Mouse (Mus musculus) limb, embryonic 15.5 days (tissue): ENCODE results near the gene Ubap2l. TPM values are rescaled to one million over a fixed set of nuclear protein-coding genes. Genes with fewer than 3 reads are reported as not detected.

Source experiments
- ATAC-seq: fragments of 200-750 bp; cut with Nextera tagmentation; 2 replicates; pipeline ENCODE4 v1.8.0; 2017; ENCODE audit warnings: low read depth, moderate TSS enrichment; ENCODE audit not compliant: insufficient number of reproducible peaks, low FRiP score, low TSS enrichment
- H3K27ac ChIP-seq: fragments of 300-500 bp; sonication (generic); 2 replicates; pipeline ENCODE4 v1.5.1; 2015; ENCODE audit warnings: moderate library complexity, mild to moderate bottlenecking, inconsistent platforms
- H3K27me3 ChIP-seq: fragments of 300-500 bp; sonication (generic); 2 replicates; pipeline ENCODE4 v1.6.1; 2015; ENCODE audit warnings: inconsistent platforms
- H3K36me3 ChIP-seq: fragments of 300-500 bp; sonication (generic); 2 replicates; pipeline ENCODE4 v1.6.1; 2015; ENCODE audit warnings: inconsistent platforms
- H3K4me1 ChIP-seq: fragments of 300-500 bp; sonication (generic); 2 replicates; pipeline ENCODE4 v1.6.1; 2015; ENCODE audit warnings: inconsistent platforms
- H3K4me2 ChIP-seq: fragments of 300-500 bp; sonication (generic); 2 replicates; pipeline ENCODE4 v1.6.1; 2015; ENCODE audit warnings: mild to moderate bottlenecking, inconsistent platforms
- H3K4me3 ChIP-seq: fragments of 300-500 bp; sonication (generic); 2 replicates; pipeline ENCODE4 v1.5.1; 2015; ENCODE audit warnings: mild to moderate bottlenecking, inconsistent platforms
- H3K9ac ChIP-seq: fragments of 300-500 bp; sonication (generic); 2 replicates; pipeline ENCODE4 v1.6.1; 2015; ENCODE audit warnings: inconsistent platforms
- H3K9me3 ChIP-seq: fragments of 300-500 bp; sonication (generic); 2 replicates; pipeline ENCODE4 v1.6.1; 2016; ENCODE audit warnings: inconsistent platforms
- WGBS: fragments of 180-500 bp; shearing (Covaris S2); methylation state at CpG from one replicate; pipeline ENCODE4 v1.1.7; 2015; 5-methylcytosine and 5-hydroxymethylcytosine counted together
- polyA plus RNA-seq: library from polyadenylated mRNA; unstranded; fragments of >200 nt; fragmentation: Nextera tagmentation; extraction: Ambion mirVana; gene quantifications from 2 replicates; pipeline ENCODE4 v1.2.1, GENCODE M21; 2015

Ubap2l gene
- 172 and 174 TPM in 2 replicates for polyA plus RNA-seq

DNA sequence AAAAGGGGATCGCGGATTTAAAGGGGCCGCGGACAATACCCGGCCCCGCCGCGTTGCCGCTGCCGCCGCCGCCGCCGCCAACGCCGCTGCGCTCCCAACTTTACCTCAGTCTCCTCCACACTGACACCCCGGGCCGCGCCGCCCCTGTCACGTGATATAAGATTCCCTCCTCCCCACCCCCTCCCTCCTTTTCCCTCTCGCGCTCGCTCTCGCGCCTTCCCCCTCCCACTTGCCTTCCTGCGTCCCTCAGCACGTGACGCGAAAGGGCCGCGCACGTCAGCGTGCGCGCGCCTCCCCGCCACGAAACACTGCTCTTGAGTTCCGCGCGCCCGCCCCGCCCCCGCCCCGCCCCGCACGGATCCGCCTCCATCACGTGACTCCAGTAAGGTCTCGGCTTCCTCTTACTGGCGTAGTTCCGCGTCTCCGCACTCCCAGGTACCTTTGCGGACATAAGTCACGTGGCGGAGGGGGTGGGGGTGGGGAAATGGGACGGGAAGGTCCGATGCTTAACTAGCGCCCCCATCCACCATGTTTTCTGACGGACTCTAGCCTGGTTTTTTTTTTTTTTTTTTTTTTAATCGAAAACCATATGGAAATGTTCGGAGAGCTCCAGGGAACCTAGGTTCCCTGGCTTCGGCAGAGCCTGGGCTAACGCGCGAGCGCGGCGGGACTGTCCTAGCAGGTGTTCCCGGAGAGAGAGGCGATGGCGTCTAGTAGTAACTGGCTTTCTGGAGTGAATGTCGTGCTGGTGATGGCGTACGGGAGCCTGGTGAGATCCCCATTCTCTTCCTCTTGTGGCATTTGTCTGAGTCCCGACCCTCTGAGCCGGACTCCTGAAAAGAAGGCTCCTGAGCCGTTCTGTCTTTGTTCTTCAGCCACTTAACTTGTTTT is at the start of gene Ubap2l:
Gene Ubap2l, minus strand, starts transcription at position 278 of the 891 bp plus-strand sequence.
- ATAC-seq = peak; percentile 94
- Histone ChIP-seq H3K4me2 (peak within 1 kb of the TSS; percentile 55), H3K9ac (peak within 1 kb of the TSS; percentile 93), H3K27me3 (no peaks in the 10 kb centered on the region), H3K9me3 (no peaks in the 10 kb centered on the region), H3K4me3 (peak within 1 kb of the TSS; percentile 81), H3K4me1 (peaks cover 20% of the 10 kb centered on the region), H3K36me3 (peaks cover 28% of the 10 kb centered on the region), H3K27ac (peak within 1 kb of the TSS; percentile 97)
- 0% methylated on average over 77 of the region's 81 CpGs for WGBS

DNA sequence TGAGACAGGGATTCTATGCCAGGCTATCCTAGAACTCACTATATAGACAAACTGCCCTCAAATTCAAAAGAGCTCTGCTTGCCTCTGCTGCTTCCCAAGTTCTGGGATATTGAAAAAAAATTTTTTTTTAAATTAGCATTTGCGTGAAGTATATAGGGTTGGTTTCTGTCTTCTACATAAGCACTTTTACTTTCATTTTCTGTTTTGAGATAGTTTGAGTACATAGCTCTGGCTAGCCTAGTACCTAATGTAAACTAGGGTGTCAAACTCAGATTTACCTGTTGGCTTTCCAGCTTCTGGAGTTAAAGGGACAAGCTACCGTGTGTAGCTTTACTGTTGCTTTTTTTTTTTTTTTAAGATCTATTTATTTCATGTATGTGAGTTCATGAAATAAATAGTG is 49.2 kb upstream of the Ubap2l start:
- 87% methylated on average over 2 of the region's 2 CpGs for WGBS

DNA sequence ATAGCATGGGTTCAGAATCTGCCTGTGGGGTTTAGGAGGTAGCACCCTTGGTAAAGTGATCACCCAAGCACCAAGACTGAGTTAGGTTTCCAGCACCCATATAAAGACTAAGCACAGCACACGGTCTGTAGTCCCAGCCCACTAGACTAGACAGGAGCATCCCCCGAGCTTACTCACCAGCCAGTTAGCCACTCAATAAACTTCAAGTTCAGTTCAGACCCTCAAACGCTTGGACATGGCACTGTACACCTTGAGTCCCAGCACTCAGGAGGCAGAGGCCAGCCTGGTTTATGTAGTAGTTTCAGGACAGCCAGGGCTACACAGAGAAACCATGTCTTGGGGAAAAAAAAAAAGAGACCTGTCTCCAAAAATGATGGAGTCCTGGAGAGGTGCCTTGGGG is 48.6 kb upstream of the Ubap2l start:
- Histone ChIP-seq H3K4me2 (no peak overlapping the region), H3K27ac (no peak overlapping the region), H3K4me3 (no peak overlapping the region), H3K4me1 (no peaks in the 10 kb centered on the region), H3K27me3 (no peaks in the 10 kb centered on the region), H3K9me3 (no peaks in the 10 kb centered on the region), H3K36me3 (peaks cover 34% of the 10 kb centered on the region), H3K9ac (no peak overlapping the region)
- WGBS = 90% methylated on average over 3 of the region's 3 CpGs
- ATAC-seq = no peak

More for the DNA sequence above, 49.2 kb upstream of the Ubap2l start:
- Histone ChIP-seq H3K36me3 (peaks cover 30% of the 10 kb centered on the region), H3K27me3 (no peaks in the 10 kb centered on the region), H3K4me1 (no peaks in the 10 kb centered on the region), H3K9ac (no peak overlapping the region), H3K27ac (no peak overlapping the region), H3K4me3 (no peak overlapping the region), H3K4me2 (no peak overlapping the region), H3K9me3 (no peaks in the 10 kb centered on the region)
- no peak for ATAC-seq

DNA sequence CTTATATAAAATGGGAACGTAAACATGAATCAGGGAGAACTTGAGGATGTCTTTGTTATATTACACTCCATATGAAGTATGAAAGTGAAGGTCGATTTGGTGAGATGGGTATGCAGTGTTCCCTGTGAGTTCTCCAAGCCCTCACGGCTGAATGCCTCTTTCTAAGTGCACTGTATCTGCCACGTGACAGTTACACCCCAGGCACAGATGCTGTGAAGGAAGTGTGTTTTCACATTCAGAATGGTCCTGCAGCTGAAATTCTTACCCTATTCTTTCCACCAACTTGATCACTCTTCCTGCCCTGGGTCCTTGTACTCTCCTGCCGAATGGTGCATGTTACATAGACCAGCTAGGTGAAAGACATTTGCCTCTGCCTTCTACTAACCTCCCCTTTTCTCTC is 45.5 kb upstream of the Ubap2l start:
- peaks cover 62% of the 10 kb centered on the region for H3K36me3 ChIP-seq

DNA sequence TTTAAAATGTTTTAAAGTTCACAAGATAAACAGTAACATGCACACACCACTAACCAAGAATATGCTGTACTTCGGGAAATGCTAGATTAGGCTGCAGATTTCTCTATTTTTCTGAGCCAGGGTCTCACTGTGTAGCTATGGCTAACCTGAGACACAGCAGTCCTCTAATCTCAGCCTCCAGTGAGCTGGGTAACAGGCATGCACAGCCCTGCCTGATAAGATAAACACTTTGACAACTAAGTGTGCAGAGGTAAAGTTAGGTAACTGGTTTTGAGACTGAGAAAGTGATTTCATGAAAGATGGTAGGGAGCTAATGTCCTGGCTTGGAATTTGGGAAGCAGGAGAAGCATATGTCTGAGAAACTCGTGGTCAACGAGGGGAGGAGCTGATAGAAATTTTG is 42.0 kb upstream of the Ubap2l start:
- no peak overlapping the region for H3K4me2 ChIP-seq
- ATAC-seq = no peak
- no peaks in the 10 kb centered on the region for H3K9me3 ChIP-seq
- WGBS = 89% methylated on average over 3 of the region's 3 CpGs
- H3K27me3 ChIP-seq = no peaks in the 10 kb centered on the region
- no peak overlapping the region for H3K9ac ChIP-seq
- H3K36me3 ChIP-seq = peaks cover 81% of the 10 kb centered on the region
- H3K4me1 ChIP-seq = no peaks in the 10 kb centered on the region
- 0 out of 2 replicates have a peak overlapping the region, but pooled peaks have one; percentile 23 for H3K27ac ChIP-seq
- no peak overlapping the region for H3K4me3 ChIP-seq

More for the DNA sequence above, 45.5 kb upstream of the Ubap2l start:
- Histone ChIP-seq H3K4me1 (no peaks in the 10 kb centered on the region), H3K9ac (no peak overlapping the region), H3K27me3 (no peaks in the 10 kb centered on the region), H3K9me3 (no peaks in the 10 kb centered on the region), H3K4me3 (no peak overlapping the region), H3K4me2 (no peak overlapping the region), H3K27ac (no peak overlapping the region)
- WGBS = 87% methylated on average over 5 of the region's 5 CpGs
- ATAC-seq = no peak

DNA sequence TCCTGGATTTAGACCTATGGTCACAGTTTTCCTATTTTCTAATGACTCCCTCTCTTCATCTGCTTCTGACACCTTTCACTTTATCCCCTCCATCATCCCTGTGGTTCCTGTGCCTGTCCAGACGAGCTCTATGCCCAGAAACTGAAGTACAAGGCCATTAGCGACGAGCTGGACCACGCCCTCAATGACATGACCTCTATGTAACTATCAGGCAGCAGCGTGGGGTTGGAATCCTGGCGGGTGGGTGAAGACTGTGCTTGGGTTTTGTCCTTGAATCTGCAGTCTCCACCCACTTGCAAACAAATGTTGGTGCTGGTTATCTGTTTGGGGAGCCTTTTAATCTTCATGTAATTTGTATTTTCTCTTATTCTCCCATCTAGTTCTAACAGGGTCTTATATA is 38.5 kb upstream of the Ubap2l start:
- H3K4me3 ChIP-seq = no peak overlapping the region
- no peak overlapping the region for H3K27ac ChIP-seq
- H3K27me3 ChIP-seq = no peaks in the 10 kb centered on the region
- no peaks in the 10 kb centered on the region for H3K4me1 ChIP-seq
- H3K9ac ChIP-seq = no peak overlapping the region
- no peak for ATAC-seq
- peaks cover 95% of the 10 kb centered on the region for H3K36me3 ChIP-seq
- no peak overlapping the region for H3K4me2 ChIP-seq
- no peaks in the 10 kb centered on the region for H3K9me3 ChIP-seq
- 85% methylated on average over 6 of the region's 6 CpGs for WGBS

DNA sequence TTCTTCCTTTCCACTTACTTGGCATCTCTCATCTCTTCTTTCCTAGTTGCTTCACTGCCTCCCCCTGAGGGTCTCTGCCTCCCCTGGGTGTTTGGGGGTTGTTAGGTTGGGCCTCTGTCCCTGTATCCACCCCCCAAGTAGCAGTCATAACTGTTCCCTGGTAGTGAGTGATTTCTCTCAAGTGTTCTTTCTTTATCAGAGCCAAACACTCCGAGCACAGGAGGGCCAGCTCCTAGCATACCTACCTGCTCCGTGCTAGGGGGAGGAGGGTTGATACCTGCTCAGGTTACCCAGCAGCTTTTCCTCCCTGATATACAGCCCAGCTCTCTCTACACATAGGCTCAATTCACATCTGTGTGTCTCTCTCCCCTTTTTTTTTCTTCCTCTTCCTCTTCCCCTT is 36.2 kb upstream of the Ubap2l start:
- ATAC-seq = no peak
- Histone ChIP-seq H3K4me2 (no peak overlapping the region), H3K9me3 (no peaks in the 10 kb centered on the region), H3K4me1 (peaks cover 18% of the 10 kb centered on the region), H3K9ac (no peak overlapping the region), H3K4me3 (no peak overlapping the region), H3K27ac (no peak overlapping the region), H3K27me3 (no peaks in the 10 kb centered on the region), H3K36me3 (peaks cover 77% of the 10 kb centered on the region)
- WGBS = 96% methylated on average over 2 of the region's 2 CpGs

DNA sequence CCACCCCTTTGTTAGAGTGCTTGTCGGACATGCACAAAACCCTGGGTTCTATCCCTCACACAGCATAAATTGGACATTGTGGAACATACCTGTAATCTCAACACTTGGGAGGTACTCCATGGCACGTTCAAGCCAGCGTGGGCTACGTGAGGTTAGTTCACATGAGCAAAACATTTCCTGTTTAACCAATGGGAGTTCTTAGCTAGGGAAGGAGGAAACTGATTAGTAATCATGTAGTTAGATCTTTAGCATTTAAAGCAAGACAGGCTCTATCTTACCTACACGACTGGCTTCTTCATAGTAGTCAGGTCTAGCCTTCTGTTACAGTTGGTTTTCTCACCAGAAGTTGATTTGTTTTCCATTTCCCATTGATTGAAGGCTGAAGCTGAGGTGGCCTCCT is 33.6 kb upstream of the Ubap2l start:
- no peak for ATAC-seq

DNA sequence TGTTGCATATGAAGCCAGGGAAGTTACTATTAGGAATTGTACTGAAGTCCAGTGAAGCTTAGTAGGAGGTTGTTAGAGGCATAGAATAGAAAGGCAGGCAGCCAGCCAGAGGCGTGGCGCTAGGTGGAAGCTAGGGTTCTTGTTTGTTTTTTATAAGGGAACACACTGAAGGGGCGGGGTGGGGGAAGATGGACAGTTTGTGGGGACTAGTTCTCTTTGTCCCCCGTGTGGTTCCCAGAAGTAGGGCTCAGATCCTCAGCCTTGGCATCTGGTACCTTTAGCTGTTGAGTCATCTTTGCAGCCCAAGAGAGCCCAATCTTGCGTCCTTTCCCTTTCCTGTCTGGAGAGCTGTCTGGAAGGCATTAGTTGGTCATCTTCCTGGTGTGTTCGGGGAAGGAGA is 32.9 kb upstream of the Ubap2l start:
- no peaks in the 10 kb centered on the region for H3K9me3 ChIP-seq
- H3K4me3 ChIP-seq = no peak overlapping the region
- H3K36me3 ChIP-seq = peaks cover 46% of the 10 kb centered on the region
- H3K4me2 ChIP-seq = no peak overlapping the region
- ATAC-seq = no peak
- WGBS = 80% methylated on average over 6 of the region's 6 CpGs
- H3K27me3 ChIP-seq = no peaks in the 10 kb centered on the region
- H3K9ac ChIP-seq = no peak overlapping the region
- H3K27ac ChIP-seq = peak overlapping the region; percentile 22; the same call in 1 of the 2 replicates
- peaks cover 41% of the 10 kb centered on the region for H3K4me1 ChIP-seq

More for the DNA sequence above, 33.6 kb upstream of the Ubap2l start:
- Histone ChIP-seq H3K27me3 (no peaks in the 10 kb centered on the region), H3K4me3 (no peak overlapping the region), H3K9me3 (no peaks in the 10 kb centered on the region), H3K36me3 (peaks cover 54% of the 10 kb centered on the region), H3K27ac (no peak overlapping the region), H3K4me2 (no peak overlapping the region), H3K4me1 (peaks cover 40% of the 10 kb centered on the region), H3K9ac (no peak overlapping the region)
- WGBS = 87% methylated on average over 5 of the region's 5 CpGs

DNA sequence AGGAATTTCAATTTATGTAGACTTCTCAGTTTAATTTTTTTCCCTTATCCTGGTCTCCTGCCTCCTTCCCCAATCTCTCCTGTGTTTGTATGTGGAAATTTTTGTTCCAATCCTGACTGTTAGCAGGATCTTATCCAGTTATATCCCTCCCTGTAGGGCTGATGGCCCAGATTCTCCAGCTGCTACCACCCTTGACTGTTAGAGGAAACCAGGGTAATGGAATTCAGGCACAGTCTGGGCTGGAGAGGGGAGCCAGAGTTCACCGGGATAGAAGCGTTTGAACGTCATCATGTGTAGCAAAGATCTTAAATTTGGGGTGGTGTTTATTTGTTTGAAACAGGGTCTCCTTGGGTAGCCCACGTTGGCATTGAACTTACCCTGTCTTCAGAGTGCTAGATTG is 32.4 kb upstream of the Ubap2l start:
- peaks cover 41% of the 10 kb centered on the region for H3K36me3 ChIP-seq
- peak overlapping the region; percentile 22; the same call in 1 of the 2 replicates for H3K27ac ChIP-seq
- no peaks in the 10 kb centered on the region for H3K27me3 ChIP-seq
- H3K4me2 ChIP-seq = no peak overlapping the region
- 59% methylated on average over 4 of the region's 4 CpGs for WGBS
- no peaks in the 10 kb centered on the region for H3K9me3 ChIP-seq
- H3K4me3 ChIP-seq = no peak overlapping the region
- H3K4me1 ChIP-seq = peaks cover 41% of the 10 kb centered on the region
- no peak; the same call in 1 of the 2 replicates for ATAC-seq
- no peak overlapping the region for H3K9ac ChIP-seq

DNA sequence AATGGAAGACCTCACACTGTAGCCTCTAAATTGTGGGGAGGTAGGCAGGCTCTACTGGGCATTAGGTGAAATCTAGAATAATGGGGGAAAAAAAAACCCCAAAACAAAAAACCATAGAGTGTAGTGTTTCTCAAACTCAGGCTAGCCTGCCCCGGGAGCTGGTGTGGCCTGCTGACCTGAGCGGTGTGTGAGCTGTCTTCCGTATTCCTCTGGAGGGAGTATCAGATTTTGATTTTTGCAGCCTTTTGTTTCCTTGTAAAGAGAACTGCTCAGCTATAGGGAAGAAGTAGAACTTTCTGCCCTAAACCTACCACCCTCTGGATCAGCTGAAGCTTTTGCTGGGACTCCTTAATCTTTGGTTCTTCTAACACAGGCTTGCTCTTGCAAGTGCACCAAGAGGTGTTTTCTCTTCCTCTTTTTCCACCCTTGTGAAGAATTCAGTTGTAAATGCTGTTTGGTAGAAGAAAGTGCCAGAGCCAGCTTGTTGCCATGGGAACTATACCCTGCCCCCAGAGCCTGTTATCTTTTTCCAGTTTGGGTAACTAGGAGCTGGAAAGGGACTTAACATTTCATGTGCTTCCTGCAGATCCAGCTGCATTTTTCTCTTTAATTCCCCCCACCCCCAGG is 31.4 kb upstream of the Ubap2l start:
- H3K9ac ChIP-seq = no peak overlapping the region
- ATAC-seq = no peak
- peaks cover 31% of the 10 kb centered on the region for H3K36me3 ChIP-seq
- H3K27me3 ChIP-seq = no peaks in the 10 kb centered on the region
- H3K4me3 ChIP-seq = no peak overlapping the region
- no peaks in the 10 kb centered on the region for H3K9me3 ChIP-seq
- H3K4me1 ChIP-seq = peaks cover 44% of the 10 kb centered on the region
- peak overlapping the region; percentile 57 for H3K27ac ChIP-seq
- no peak overlapping the region for H3K4me2 ChIP-seq
- 58% methylated on average over 3 of the region's 3 CpGs for WGBS

DNA sequence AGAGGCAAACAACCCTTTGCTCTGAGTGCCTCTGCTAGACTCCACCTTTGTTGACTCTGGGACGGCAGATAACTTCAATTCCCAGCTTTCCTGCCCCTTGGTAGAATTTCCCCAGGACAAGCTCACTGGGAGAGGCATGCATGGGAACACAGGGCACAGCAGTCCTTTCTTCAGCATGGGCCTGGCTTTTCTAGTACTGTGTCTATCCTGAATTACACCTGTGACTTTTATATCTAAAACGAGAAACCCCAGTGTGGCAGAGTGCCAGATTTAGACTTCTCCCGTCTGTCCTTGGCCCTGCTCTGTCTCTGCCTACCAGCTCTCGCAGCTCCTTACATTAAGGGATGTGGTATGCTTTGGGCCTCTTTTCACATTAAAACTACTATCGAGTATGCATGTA is 30.6 kb upstream of the Ubap2l start:
- no peaks in the 10 kb centered on the region for H3K27me3 ChIP-seq
- H3K27ac ChIP-seq = peak overlapping the region; percentile 57
- peaks cover 23% of the 10 kb centered on the region for H3K36me3 ChIP-seq
- peak overlapping the region; percentile 4; the same call in 1 of the 2 replicates for H3K4me3 ChIP-seq
- ATAC-seq = no peak
- no peak overlapping the region for H3K9ac ChIP-seq
- no peak overlapping the region for H3K4me2 ChIP-seq
- no peaks in the 10 kb centered on the region for H3K9me3 ChIP-seq
- WGBS = 45% methylated on average over 5 of the region's 5 CpGs
- H3K4me1 ChIP-seq = peaks cover 47% of the 10 kb centered on the region
